In genomic region chr4:40195336-40195735, GRCm38 (mm10) we compare ENCODE assay signal across 13 mouse cellular contexts.
"Had no signal": no experiment of that assay in that cellular context is flagged by ENCODE, and none has a peak within 500 bp of the region (broad histone marks: within the 10 kb centered on the region; RNA-seq: fewer than 3 reads in every experiment).

No protein-coding gene starts in this region.

- ATAC-seq: liver, embryonic 12.5 days; midbrain, embryonic 16.5 days had no signal

- DNase-seq: lung, adult 18-20 months; lung, embryonic 14.5 days; lung, postnatal 10 days; lung, postnatal 4 days; midbrain, embryonic 14.5 days; right cerebral cortex, postnatal 25 days; right cerebral cortex, postnatal 4 days; spleen, adult 18-20 months; thymus, adult 18-20 months; thymus, postnatal 25 days; thymus, postnatal 4 days had no signal
